Mouse (Mus musculus): ENCODE measurements around the gene Clec16a. TPM values are rescaled to one million over a fixed set of nuclear protein-coding genes. Genes with fewer than 3 reads are reported as not detected.

The Clec16a gene
- polyA plus RNA-seq, 1 experiment, result 15.7 TPM

- no peak within 1 kb of the TSS for H3K27ac ChIP-seq (ENCODE audit: insufficient read depth, low read depth, low read length)
- WGBS, result 87% methylated on average over 9 of the region's 9 CpGs
- no peaks in the 10 kb centered on the region for H3K27me3 ChIP-seq (replicated peaks; ENCODE audit: control insufficient read depth, insufficient read depth, low read length)
- H3K4me3 ChIP-seq (ENCODE audit: insufficient read depth, low read depth, low read length), result no peak within 1 kb of the TSS
- H3K4me1 ChIP-seq (ENCODE audit: control insufficient read depth, insufficient read depth, low read length), result no peaks in the 10 kb centered on the region
- H3K36me3 ChIP-seq (ENCODE audit: control insufficient read depth, insufficient read depth, low read length), result no peaks in the 10 kb centered on the region
- no peak for TF ChIP-seq CTCF (conservative IDR thresholded peaks at IDR 0.05; ENCODE audit: insufficient read depth, insufficient read length, low read depth, low read length)
- no peak for TF ChIP-seq POLR2A (IDR thresholded peaks at IDR 0.05; ENCODE audit: low read depth, low read length)
- DNase-seq, result no peak
These were observed 245.6 kb downstream of the Clec16a start, which contains the start of gene Prm3 for GRCm38 (mm10) chr16:10790702-10791101. Prm3 (minus strand) TSS chr16:10790914.

Other genes starting within 250 kb of the Clec16a start
- gene Emp2, start 231.4 kb upstream of the Clec16a start, polyA plus RNA-seq (2012; rRNA removed), result 22.3 and 23.3 TPM in 2 replicates
- gene Tekt5, start 149.8 kb upstream of the Clec16a start, polyA plus RNA-seq (2012; rRNA removed), result 0.64 and 0.77 TPM in 2 replicates
- gene Nubp1, start 133.4 kb upstream of the Clec16a start, polyA plus RNA-seq (2012; rRNA removed), result 28.1 and 30.5 TPM in 2 replicates
- gene Tvp23a, start 98.0 kb upstream of the Clec16a start, polyA plus RNA-seq (2012; rRNA removed), result 0.75 and 0.84 TPM in 2 replicates
- gene Ciita, start 65.3 kb upstream of the Clec16a start, polyA plus RNA-seq (2012; rRNA removed), result 2.8 and 5.3 TPM in 2 replicates
- gene Dexi, start 2.3 kb upstream of the Clec16a start, polyA plus RNA-seq (2012; rRNA removed), result 40.0 and 41.0 TPM in 2 replicates
- 1.8 and 2.7 TPM in 2 replicates for gene Socs1, start 240.2 kb downstream of the Clec16a start, polyA plus RNA-seq (2012; rRNA removed)
- gene Tnp2, start 243.3 kb downstream of the Clec16a start, polyA plus RNA-seq (2012; rRNA removed), result 3.7 and 8.9 TPM in 2 replicates
- not detected in 2 replicates for gene Prm3, start 245.6 kb downstream of the Clec16a start, polyA plus RNA-seq (2012; rRNA removed)

All from kidney, adult 2 months (tissue).